Mouse (Mus musculus) stomach, postnatal 0 days (tissue): Measurements from ENCODE around the gene Ugt2a3.

Experiments used
- CTCF ChIP-seq: IDR thresholded peaks from 2 replicates; pipeline ENCODE4 v1.5.1; 2016; ENCODE audit warnings: antibody characterized with exemption, low read depth, mild to moderate bottlenecking, moderate library complexity
- EP300 ChIP-seq: optimal IDR thresholded peaks from 2 replicates; pipeline ENCODE3; 2016; ENCODE audit warnings: antibody characterized with exemption

DNA sequence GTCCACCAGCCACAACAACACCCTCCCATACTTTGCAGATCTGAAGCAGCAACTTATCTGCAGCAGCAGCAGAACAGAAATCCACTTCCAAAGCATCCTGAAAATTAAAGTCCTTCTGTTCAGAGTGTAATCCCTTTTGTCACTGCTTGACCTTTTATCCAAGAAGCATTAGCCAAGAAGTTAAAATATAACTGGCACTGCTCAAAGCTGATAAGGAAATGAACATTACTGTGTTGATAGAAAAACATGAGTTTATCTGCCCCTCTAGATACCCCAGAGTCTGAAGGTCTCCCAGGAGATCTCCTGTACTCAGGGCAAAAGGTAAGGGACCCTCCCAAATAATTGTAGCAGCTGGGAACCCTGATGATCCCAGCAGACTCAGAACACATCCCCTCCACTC, 42.8 kb upstream of the Ugt2a3 start:
- TF ChIP-seq CTCF (no peak), EP300 (no peak)
